Mouse (Mus musculus) heart, embryonic 14.5 days (tissue): ENCODE data around the gene Irf2bp1. TPM values are rescaled to one million over a fixed set of nuclear protein-coding genes. Genes with fewer than 3 reads are reported as not detected.

ENCODE experiments used
- ATAC-seq: fragments of 200-750 bp; cut with Nextera tagmentation; 2 replicates; pipeline ENCODE4 v1.8.0; 2017; ENCODE audit warnings: low read depth, moderate TSS enrichment; ENCODE audit not compliant: insufficient number of reproducible peaks, insufficient read depth, low FRiP score
- H3K27ac ChIP-seq, 2 experiments: fragments of 200-500 bp in 1 of 2; fragments of 300-500 bp in 1 of 2; sonication (generic) in 1 of 2; replicated peaks in 1 of 2; 2 replicates each; pipeline ENCODE4 v1.5.1; 2012 to 2014; ENCODE audit warnings: low read depth in 2 of 2, low read length in 2 of 2, control low read depth in 1 of 2, mild to moderate bottlenecking in 1 of 2, mixed read lengths in 1 of 2; ENCODE audit not compliant: control insufficient read depth in 1 of 2, insufficient read depth in 1 of 2
- H3K27me3 ChIP-seq: fragments of 300-500 bp; sonication (generic); 2 replicates; pipeline ENCODE4 v1.6.1; 2014; ENCODE audit warnings: mild to moderate bottlenecking, low read length, control low read depth; ENCODE audit not compliant: control insufficient read depth, insufficient read depth
- H3K36me3 ChIP-seq: fragments of 300-500 bp; sonication (generic); 2 replicates; pipeline ENCODE4 v1.6.1; 2014; ENCODE audit warnings: mild to moderate bottlenecking, control low read depth, low read length, mixed read lengths; ENCODE audit not compliant: control insufficient read depth, insufficient read depth
- H3K4me1 ChIP-seq, 2 experiments: fragments of 200-500 bp in 1 of 2; fragments of 300-500 bp in 1 of 2; sonication (generic) in 1 of 2; 2 replicates each; pipeline ENCODE4 v1.6.1; 2012 to 2014; ENCODE audit warnings: low read length in 2 of 2, control low read depth in 1 of 2, mixed read lengths in 1 of 2; ENCODE audit not compliant: control insufficient read depth in 2 of 2, insufficient read depth in 2 of 2
- H3K4me2 ChIP-seq: fragments of 300-500 bp; sonication (generic); 2 replicates; pipeline ENCODE4 v1.6.1; 2014; ENCODE audit warnings: mild to moderate bottlenecking, low read length
- H3K4me3 ChIP-seq, 2 experiments: fragments of 200-500 bp in 1 of 2; fragments of 300-500 bp in 1 of 2; sonication (generic) in 1 of 2; 2 replicates each; pipeline ENCODE4 v1.5.1; 2012 to 2014; ENCODE audit warnings: low read length in 2 of 2, mild to moderate bottlenecking in 2 of 2, control low read depth in 1 of 2, low read depth in 1 of 2, moderate library complexity in 1 of 2; ENCODE audit not compliant: control insufficient read depth in 1 of 2, insufficient read depth in 1 of 2
- H3K9ac ChIP-seq: fragments of 300-500 bp; sonication (generic); 2 replicates; pipeline ENCODE4 v1.6.1; 2014; ENCODE audit warnings: mild to moderate bottlenecking, low read length
- H3K9me3 ChIP-seq: fragments of 300-500 bp; sonication (generic); 2 replicates; pipeline ENCODE4 v1.6.1; 2016; ENCODE audit warnings: low read length, control low read depth; ENCODE audit not compliant: control insufficient read depth
- WGBS: fragments of 180-500 bp; shearing (Covaris S2); extraction: QIAGEN DNeasy Blood & Tissue Kit; methylation state at CpG from one replicate; pipeline ENCODE4 v1.1.7; 2014; 5-methylcytosine and 5-hydroxymethylcytosine counted together
- polyA plus RNA-seq: library from polyadenylated mRNA; unstranded; fragments of >200 nt; fragmentation: Nextera tagmentation; extraction: Ambion mirVana; gene quantifications from 2 replicates; pipeline ENCODE4 v1.2.1, GENCODE M21; 2014

The Irf2bp1 gene
- 14.8 and 17.8 TPM in 2 replicates for polyA plus RNA-seq

- Histone ChIP-seq H3K9ac (peak within 1 kb of the TSS; percentile 92), H3K4me1 (peaks cover 9 to 48% of the 10 kb centered on the region in 2 experiments)
- under 1% methylated on average over 75 of the region's 90 CpGs for WGBS
Measured at GRCm38 (mm10) chr7:19003902-19004630, at the start of gene Irf2bp1. TSS of gene Irf2bp1 (plus strand) at chr7:19004044.

GRCm38 (mm10) chr7:18957569-18958383 lies 46.1 kb upstream of the Irf2bp1 start:
- no peaks in the 10 kb centered on the region for H3K9me3 ChIP-seq
- H3K4me1 ChIP-seq = peaks cover 0 to 9% of the 10 kb centered on the region in 2 experiments; a peak in 3 of 4 replicates
- peak overlapping the region in 1 of 2 experiments; percentile 50; a peak in 1 of 4 replicates for H3K27ac ChIP-seq
- peak; percentile 71 for ATAC-seq
- WGBS = under 1% methylated on average over 98 of the region's 107 CpGs
- H3K4me3 ChIP-seq = peak overlapping the region; percentile 55 to 69
- H3K9ac ChIP-seq = peak overlapping the region; percentile 75
- H3K27me3 ChIP-seq = peaks cover 60% of the 10 kb centered on the region
- H3K4me2 ChIP-seq = peak overlapping the region; percentile 99
- no peaks in the 10 kb centered on the region for H3K36me3 ChIP-seq

More at GRCm38 (mm10) chr7:19003902-19004630, at the start of gene Irf2bp1:
- peak within 1 kb of the TSS; percentile 89 to 96 for H3K4me3 ChIP-seq
- no peaks in the 10 kb centered on the region for H3K27me3 ChIP-seq
- peak; percentile 34 for ATAC-seq
- peak within 1 kb of the TSS; percentile 93 to 94 for H3K27ac ChIP-seq
- peak within 1 kb of the TSS; percentile 99 for H3K4me2 ChIP-seq
- H3K9me3 ChIP-seq = no peaks in the 10 kb centered on the region
- peaks cover 32% of the 10 kb centered on the region for H3K36me3 ChIP-seq

DNA sequence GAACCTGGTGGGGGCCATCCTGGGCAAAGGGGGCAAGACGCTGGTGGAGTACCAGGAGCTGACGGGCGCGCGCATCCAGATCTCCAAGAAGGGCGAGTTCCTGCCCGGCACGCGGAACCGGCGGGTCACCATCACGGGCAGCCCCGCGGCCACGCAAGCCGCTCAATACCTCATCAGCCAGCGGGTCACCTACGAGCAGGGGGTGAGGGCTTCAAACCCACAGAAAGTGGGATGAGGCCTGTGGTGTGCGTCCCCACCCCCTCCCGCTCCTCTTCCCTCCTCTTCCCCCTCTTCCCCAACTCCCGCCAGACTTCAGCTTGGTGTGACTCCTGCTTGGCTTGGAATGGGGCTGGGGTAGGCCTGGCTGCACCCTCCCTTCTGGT lies 45.5 kb upstream of the Irf2bp1 start:
- Histone ChIP-seq H3K27me3 (peaks cover 66% of the 10 kb centered on the region), H3K27ac (peak overlapping the region in 1 of 2 experiments; percentile 50; a peak in 1 of 4 replicates)
- no peak for ATAC-seq

GRCm38 (mm10) chr7:18959446-18959845 lies 44.4 kb upstream of the Irf2bp1 start:
- H3K9ac ChIP-seq = no peak overlapping the region
- peak overlapping the region; percentile 99; the same call in 1 of the 2 replicates for H3K4me2 ChIP-seq
- peak overlapping the region; percentile 50 to 69 for H3K27ac ChIP-seq
- H3K27me3 ChIP-seq = peaks cover 75% of the 10 kb centered on the region
- WGBS = 46% methylated on average over 8 of the region's 8 CpGs
- no peaks in the 10 kb centered on the region for H3K9me3 ChIP-seq
- ATAC-seq = peak; percentile 57; the same call in 1 of the 2 replicates
- H3K4me3 ChIP-seq = 0 out of 4 replicates have a peak overlapping the region, but pooled peaks of 1 of the 2 experiments have one; percentile 4
- H3K36me3 ChIP-seq = no peaks in the 10 kb centered on the region
- H3K4me1 ChIP-seq = peaks cover 0 to 13% of the 10 kb centered on the region in 2 experiments; a peak in 3 of 4 replicates

More for the DNA sequence above, 45.5 kb upstream of the Irf2bp1 start:
- peak overlapping the region; percentile 55 to 69 for H3K4me3 ChIP-seq
- H3K4me2 ChIP-seq = peak overlapping the region; percentile 99
- 2% methylated on average over 19 of the region's 21 CpGs for WGBS
- H3K4me1 ChIP-seq = peaks cover 0 to 11% of the 10 kb centered on the region in 2 experiments; a peak in 3 of 4 replicates
- peak overlapping the region; percentile 75 for H3K9ac ChIP-seq
- H3K9me3 ChIP-seq = no peaks in the 10 kb centered on the region
- H3K36me3 ChIP-seq = no peaks in the 10 kb centered on the region

DNA sequence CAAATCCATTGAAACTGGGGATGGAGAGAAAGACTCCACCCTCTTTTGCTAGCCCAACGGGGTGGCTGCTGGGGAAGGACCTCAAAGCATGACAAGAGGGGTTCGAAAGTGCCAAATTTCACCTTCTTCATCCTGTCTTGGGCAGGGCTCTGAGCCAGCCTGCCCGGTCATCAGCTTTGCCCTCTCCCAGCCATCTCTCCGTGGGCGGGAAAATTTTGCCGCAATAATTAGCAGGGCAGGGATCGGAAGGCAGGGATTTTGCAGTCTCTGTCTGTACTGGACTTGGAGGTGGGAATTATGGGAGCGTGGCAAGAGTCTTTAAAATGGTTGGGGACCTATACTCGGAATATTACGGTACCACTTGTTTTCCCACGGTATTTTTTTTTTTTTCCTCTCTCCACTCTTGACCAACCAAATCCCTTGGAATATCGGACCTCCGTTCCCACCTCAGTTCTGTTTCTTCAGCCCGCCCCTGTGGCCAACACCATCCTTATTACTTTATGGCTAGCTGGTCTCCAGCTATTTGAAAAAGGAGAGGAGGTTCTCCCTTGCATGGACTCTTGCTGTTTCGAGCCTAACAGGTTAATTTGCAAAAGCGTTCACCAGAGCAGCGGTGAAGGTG lies 41.6 kb upstream of the Irf2bp1 start:
- H3K27ac ChIP-seq = no peak overlapping the region
- H3K27me3 ChIP-seq = peaks cover 82% of the 10 kb centered on the region
- peaks cover 0 to 13% of the 10 kb centered on the region in 2 experiments; a peak in 3 of 4 replicates for H3K4me1 ChIP-seq
- H3K9ac ChIP-seq = no peak overlapping the region
- H3K4me3 ChIP-seq = peak overlapping the region in 1 of 2 experiments; percentile 24; a peak in 2 of 4 replicates
- H3K4me2 ChIP-seq = peak overlapping the region; percentile 48
- no peaks in the 10 kb centered on the region for H3K36me3 ChIP-seq
- 3% methylated on average over 17 of the region's 17 CpGs for whole genome bisulfite sequencing
- no peaks in the 10 kb centered on the region for H3K9me3 ChIP-seq
- no peak for ATAC-seq

GRCm38 (mm10) chr7:18962795-18963194 lies 41.0 kb upstream of the Irf2bp1 start:
- WGBS = 2% methylated on average over 20 of the region's 20 CpGs
- ATAC-seq = no peak
- H3K9ac ChIP-seq = no peak overlapping the region

More at GRCm38 (mm10) chr7:18962795-18963194, 41.0 kb upstream of the Irf2bp1 start:
- H3K4me1 ChIP-seq = peaks cover 0 to 13% of the 10 kb centered on the region in 2 experiments; a peak in 3 of 4 replicates
- no peak overlapping the region for H3K27ac ChIP-seq
- peak overlapping the region in 1 of 2 experiments; percentile 24; a peak in 2 of 4 replicates for H3K4me3 ChIP-seq
- H3K36me3 ChIP-seq = no peaks in the 10 kb centered on the region
- H3K4me2 ChIP-seq = peak overlapping the region; percentile 48
- H3K27me3 ChIP-seq = peaks cover 79% of the 10 kb centered on the region
- no peaks in the 10 kb centered on the region for H3K9me3 ChIP-seq
